Mouse (Mus musculus): ENCODE data around the gene Aldh16a1. TPM values are rescaled to one million over a fixed set of nuclear protein-coding genes. Genes with fewer than 3 reads are reported as not detected.
A peak's percentile ranks its signal among the peaks of the same experiment; 100 is the strongest.

Gene Aldh16a1
- total and polyA plus RNA-seq, 2 experiments from 2014 or later: 12.9 to 22.0 TPM

- no peak for TF ChIP-seq CTCF (IDR thresholded peaks at IDR 0.05)
- H3K4me3 ChIP-seq (ENCODE audit: low read depth, low read length): peak overlapping the region; percentile 17; the same call in 1 of the 2 replicates
- H3K4me2 ChIP-seq (ENCODE audit: low read depth, low read length, poor library complexity, severe bottlenecking): peak overlapping the region; percentile 13; the same call in 1 of the 2 replicates
- H3K36me3 ChIP-seq (ENCODE audit: insufficient read depth, low read length): no peaks in the 10 kb centered on the region
- no peak overlapping the region for H3K9ac ChIP-seq (replicated peaks; ENCODE audit: low read length, poor library complexity, severe bottlenecking)
- no peaks in the 10 kb centered on the region for H3K9me3 ChIP-seq (ENCODE audit: low read length)
- DNase-seq (ENCODE audit: low spot score) (no peak), ATAC-seq (ENCODE audit: low FRiP score) (no peak)
- peaks cover 7% of the 10 kb centered on the region; the same call in 1 of the 2 replicates for H3K4me1 ChIP-seq (ENCODE audit: insufficient read depth, low read length)
- no peak overlapping the region for H3K27ac ChIP-seq (ENCODE audit: low read depth, low read length)
- peaks cover 58% of the 10 kb centered on the region for H3K27me3 ChIP-seq (ENCODE audit: insufficient read depth, low read length)
- WGBS: 4% methylated on average over 24 of the region's 24 CpGs
Measured at GRCm38 (mm10) chr7:45168656-45169055, 14.3 kb upstream of the Aldh16a1 start.

- Histone ChIP-seq H3K9ac (replicated peaks; ENCODE audit: low read length, poor library complexity, severe bottlenecking) (no peak overlapping the region), H3K9me3 (ENCODE audit: low read length) (no peaks in the 10 kb centered on the region), H3K4me1 (ENCODE audit: insufficient read depth, low read length) (peaks cover 7% of the 10 kb centered on the region; the same call in 1 of the 2 replicates), H3K36me3 (ENCODE audit: insufficient read depth, low read length) (no peaks in the 10 kb centered on the region), H3K27me3 (ENCODE audit: insufficient read depth, low read length) (peaks cover 58% of the 10 kb centered on the region), H3K4me2 (ENCODE audit: low read depth, low read length, poor library complexity, severe bottlenecking) (peak overlapping the region; percentile 9; the same call in 1 of the 2 replicates), H3K4me3 (ENCODE audit: low read depth, low read length) (0 out of 2 replicates have a peak overlapping the region, but pooled peaks have one; percentile 17), H3K27ac (ENCODE audit: low read depth, low read length) (no peak overlapping the region)
- WGBS: 4% methylated on average over 19 of the region's 19 CpGs
- no peak for TF ChIP-seq CTCF (IDR thresholded peaks at IDR 0.05)
- no peak for DNase-seq (ENCODE audit: low spot score)
- ATAC-seq (ENCODE audit: low FRiP score): no peak
Measured at GRCm38 (mm10) chr7:45167761-45168445, 13.5 kb upstream of the Aldh16a1 start.

- no peak for DNase-seq (ENCODE audit: low spot score)
- no peak overlapping the region for H3K4me2 ChIP-seq (ENCODE audit: low read depth, low read length, poor library complexity, severe bottlenecking)
Measured at GRCm38 (mm10) chr7:45166950-45167401, 12.6 kb upstream of the Aldh16a1 start.

GRCm38 (mm10) chr7:45165701-45166100 is 11.3 kb upstream of the Aldh16a1 start:
- Histone ChIP-seq H3K27ac (ENCODE audit: low read depth, low read length) (no peak overlapping the region), H3K4me1 (ENCODE audit: insufficient read depth, low read length) (peaks cover 12% of the 10 kb centered on the region; the same call in 1 of the 2 replicates), H3K4me3 (ENCODE audit: low read depth, low read length) (no peak overlapping the region), H3K4me2 (ENCODE audit: low read depth, low read length, poor library complexity, severe bottlenecking) (no peak overlapping the region), H3K27me3 (ENCODE audit: insufficient read depth, low read length) (peaks cover 58% of the 10 kb centered on the region), H3K9ac (replicated peaks; ENCODE audit: low read length, poor library complexity, severe bottlenecking) (no peak overlapping the region), H3K9me3 (ENCODE audit: low read length) (no peaks in the 10 kb centered on the region), H3K36me3 (ENCODE audit: insufficient read depth, low read length) (no peaks in the 10 kb centered on the region)
- ATAC-seq (ENCODE audit: low FRiP score): no peak
- DNase-seq (ENCODE audit: low spot score): no peak
- TF ChIP-seq CTCF (IDR thresholded peaks at IDR 0.05): no peak
- 44% methylated on average over 11 of the region's 11 CpGs for WGBS

More at GRCm38 (mm10) chr7:45166950-45167401, 12.6 kb upstream of the Aldh16a1 start:
- Histone ChIP-seq H3K36me3 (ENCODE audit: insufficient read depth, low read length) (no peaks in the 10 kb centered on the region), H3K9me3 (ENCODE audit: low read length) (no peaks in the 10 kb centered on the region), H3K4me3 (ENCODE audit: low read depth, low read length) (no peak overlapping the region), H3K27ac (ENCODE audit: low read depth, low read length) (no peak overlapping the region), H3K4me1 (ENCODE audit: insufficient read depth, low read length) (peaks cover 12% of the 10 kb centered on the region; the same call in 1 of the 2 replicates), H3K27me3 (ENCODE audit: insufficient read depth, low read length) (peaks cover 58% of the 10 kb centered on the region), H3K9ac (replicated peaks; ENCODE audit: low read length, poor library complexity, severe bottlenecking) (no peak overlapping the region)
- no peak for ATAC-seq (ENCODE audit: low FRiP score)
- no peak for TF ChIP-seq CTCF (IDR thresholded peaks at IDR 0.05)
- WGBS: 14% methylated on average over 10 of the region's 10 CpGs

- no peak overlapping the region for H3K4me3 ChIP-seq (ENCODE audit: low read depth, low read length)
- H3K9me3 ChIP-seq (ENCODE audit: low read length): no peaks in the 10 kb centered on the region
- peaks cover 6% of the 10 kb centered on the region for H3K36me3 ChIP-seq (ENCODE audit: insufficient read depth, low read length)
- no peak for TF ChIP-seq CTCF (IDR thresholded peaks at IDR 0.05)
- no peak for ATAC-seq (ENCODE audit: low FRiP score)
- H3K27me3 ChIP-seq (ENCODE audit: insufficient read depth, low read length): peaks cover 58% of the 10 kb centered on the region
- H3K4me2 ChIP-seq (ENCODE audit: low read depth, low read length, poor library complexity, severe bottlenecking): no peak overlapping the region
- H3K4me1 ChIP-seq (ENCODE audit: insufficient read depth, low read length): peaks cover 12% of the 10 kb centered on the region; the same call in 1 of the 2 replicates
- no peak for DNase-seq (ENCODE audit: low spot score)
- H3K9ac ChIP-seq (replicated peaks; ENCODE audit: low read length, poor library complexity, severe bottlenecking): no peak overlapping the region
- H3K27ac ChIP-seq (ENCODE audit: low read depth, low read length): no peak overlapping the region
- 71% methylated on average over 5 of the region's 5 CpGs for WGBS
Measured at GRCm38 (mm10) chr7:45164833-45165232, 10.4 kb upstream of the Aldh16a1 start.
